Mouse (Mus musculus) retina, postnatal 1 day (tissue): ENCODE results near the gene Neurl1a.

Experiments used
- DNase-seq: peaks from one replicate; pipeline ENCODE4 v3.0.0-alpha.2; 2012

Neurl1a gene

GRCm38 (mm10) chr19:47291307-47292080 lies 112.9 kb downstream of the Neurl1a start:
- peak; percentile 92 for DNase-seq

DNA sequence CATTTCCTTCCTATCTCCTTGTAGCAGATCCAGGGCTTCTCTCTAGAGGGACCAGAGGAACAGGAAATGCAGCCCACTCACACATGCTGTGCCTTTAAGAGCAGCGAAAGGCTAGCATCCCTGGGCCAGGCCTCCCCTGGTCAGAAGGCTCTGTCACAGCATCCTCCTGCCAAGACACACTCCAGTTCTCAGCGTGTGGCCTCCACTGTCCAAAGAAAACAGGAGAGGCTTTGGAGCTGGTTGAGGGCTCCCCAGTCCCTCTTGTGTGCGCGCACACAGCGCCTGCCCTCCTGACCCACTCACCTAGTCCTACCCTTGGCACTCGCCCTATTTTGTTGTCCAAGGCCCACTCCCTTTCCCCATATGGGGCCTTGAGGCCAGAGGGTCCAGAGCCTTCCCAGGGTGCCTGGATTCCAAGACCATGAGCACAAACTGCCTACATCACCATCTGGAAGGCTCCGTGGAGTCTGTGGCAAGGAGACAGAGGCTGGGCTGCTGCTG lies 113.9 kb downstream of the Neurl1a start:
- DNase-seq: no peak

- no peak for DNase-seq
These were observed 119.5 kb downstream of the Neurl1a start for GRCm38 (mm10) chr19:47298100-47298499.

DNA sequence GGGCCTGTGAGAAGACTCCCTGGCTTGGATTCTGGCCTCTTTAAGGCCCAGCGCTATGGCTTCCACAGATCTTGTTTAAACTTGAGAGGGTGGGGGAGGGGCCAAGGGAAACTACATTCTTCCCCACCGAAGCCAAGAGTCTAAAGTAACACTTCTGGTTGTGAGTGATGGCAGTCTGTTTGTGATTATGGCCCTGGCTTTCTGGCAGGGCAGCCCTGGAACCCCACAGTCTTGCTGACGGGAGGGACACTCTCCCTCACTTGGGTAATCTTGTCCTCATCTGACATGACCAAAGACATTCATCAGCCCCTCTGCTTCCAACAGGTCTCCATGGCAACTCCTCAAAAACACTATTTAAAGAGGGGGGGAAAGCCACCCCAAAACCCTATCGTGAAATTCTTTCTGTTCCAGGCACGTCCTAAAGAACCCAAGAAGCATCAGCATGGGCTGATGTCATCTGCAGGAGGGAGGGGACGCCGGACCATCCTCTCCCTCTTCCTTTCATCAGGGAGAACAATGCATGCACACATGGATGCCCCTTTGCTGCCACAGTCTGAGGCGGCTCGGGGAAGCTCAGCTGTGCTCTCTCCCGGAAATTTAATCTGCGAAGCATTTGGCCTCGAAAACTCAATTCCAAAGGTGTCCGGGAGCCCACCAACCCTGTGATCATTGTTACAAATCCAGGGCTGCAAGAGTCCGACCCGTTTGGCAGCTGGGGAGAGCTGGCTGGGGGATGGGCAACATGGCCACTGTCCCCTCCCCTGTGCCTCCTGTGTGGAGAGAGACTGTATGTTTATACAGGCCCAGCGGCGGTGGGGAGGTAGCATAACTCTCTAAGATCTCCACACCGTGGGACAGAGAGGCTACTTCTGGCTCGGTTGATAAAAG lies 122.9 kb downstream of the Neurl1a start:
- DNase-seq: peak; percentile 95

GRCm38 (mm10) chr19:47302191-47302852 lies 123.7 kb downstream of the Neurl1a start:
- DNase-seq: peak; percentile 83

DNA sequence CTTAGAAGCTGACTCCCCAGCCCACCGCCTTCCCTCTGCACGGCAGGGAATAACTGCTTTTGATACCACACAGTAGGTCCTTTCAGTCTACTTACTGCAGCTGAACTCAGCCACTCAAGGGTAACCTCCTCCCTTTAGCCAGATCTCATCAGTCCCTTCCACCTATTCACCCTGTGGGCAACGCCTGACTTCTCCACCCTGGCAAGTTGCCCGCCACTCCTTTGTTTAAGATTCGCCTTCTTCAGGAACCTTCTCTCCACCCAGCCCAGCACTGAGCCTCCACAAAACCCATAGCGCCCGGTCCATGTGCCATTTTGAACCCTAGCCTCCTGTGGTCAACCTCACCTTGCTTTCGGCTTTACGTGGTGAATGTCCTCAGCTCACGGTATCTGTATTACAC lies 124.5 kb downstream of the Neurl1a start:
- no peak for DNase-seq

- no peak for DNase-seq
These were observed 125.6 kb downstream of the Neurl1a start for GRCm38 (mm10) chr19:47304170-47304745.

GRCm38 (mm10) chr19:47305401-47305800 lies 126.8 kb downstream of the Neurl1a start:
- DNase-seq: no peak

DNA sequence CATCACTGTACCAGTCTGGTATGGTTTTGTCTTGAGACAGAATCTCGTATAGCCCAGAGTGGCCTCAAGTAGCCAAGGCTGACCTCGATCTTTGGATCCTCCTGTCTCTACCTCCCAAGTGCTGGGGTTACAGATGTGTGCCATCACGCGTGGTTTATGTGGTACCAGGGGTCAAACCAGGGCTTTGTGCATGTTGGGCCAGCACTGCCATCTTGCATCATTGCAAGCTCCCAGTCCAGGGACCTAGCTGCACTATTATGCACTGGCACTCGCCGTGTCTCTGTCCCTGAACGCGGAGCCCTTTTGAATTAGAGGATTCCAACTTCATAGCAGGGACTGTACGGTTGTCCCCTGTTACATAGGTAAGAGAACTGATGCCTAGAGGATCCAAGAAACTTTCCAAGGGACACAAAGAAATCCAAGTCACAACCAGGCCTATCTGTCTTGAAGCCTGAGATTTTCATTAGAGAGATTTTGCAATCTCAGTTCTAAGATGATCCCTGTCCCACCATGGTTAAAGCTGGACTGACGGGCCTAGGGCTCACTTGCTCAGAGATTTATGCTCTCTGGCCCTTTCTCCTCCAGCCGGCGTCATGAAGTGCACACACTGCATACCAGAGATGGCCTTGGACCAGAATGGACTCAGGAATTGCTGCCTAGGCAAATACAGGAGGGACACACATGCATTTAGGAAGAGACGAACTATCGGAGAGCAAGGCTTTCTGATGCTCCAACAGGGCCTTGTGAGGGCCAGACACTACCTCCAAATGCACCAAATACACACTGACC lies 127.7 kb downstream of the Neurl1a start:
- DNase-seq: no peak

- DNase-seq: no peak
These were observed 128.3 kb downstream of the Neurl1a start for GRCm38 (mm10) chr19:47306917-47307315.
